8 mouse cellular contexts compared by ENCODE assay signal in the genomic region with DNA sequence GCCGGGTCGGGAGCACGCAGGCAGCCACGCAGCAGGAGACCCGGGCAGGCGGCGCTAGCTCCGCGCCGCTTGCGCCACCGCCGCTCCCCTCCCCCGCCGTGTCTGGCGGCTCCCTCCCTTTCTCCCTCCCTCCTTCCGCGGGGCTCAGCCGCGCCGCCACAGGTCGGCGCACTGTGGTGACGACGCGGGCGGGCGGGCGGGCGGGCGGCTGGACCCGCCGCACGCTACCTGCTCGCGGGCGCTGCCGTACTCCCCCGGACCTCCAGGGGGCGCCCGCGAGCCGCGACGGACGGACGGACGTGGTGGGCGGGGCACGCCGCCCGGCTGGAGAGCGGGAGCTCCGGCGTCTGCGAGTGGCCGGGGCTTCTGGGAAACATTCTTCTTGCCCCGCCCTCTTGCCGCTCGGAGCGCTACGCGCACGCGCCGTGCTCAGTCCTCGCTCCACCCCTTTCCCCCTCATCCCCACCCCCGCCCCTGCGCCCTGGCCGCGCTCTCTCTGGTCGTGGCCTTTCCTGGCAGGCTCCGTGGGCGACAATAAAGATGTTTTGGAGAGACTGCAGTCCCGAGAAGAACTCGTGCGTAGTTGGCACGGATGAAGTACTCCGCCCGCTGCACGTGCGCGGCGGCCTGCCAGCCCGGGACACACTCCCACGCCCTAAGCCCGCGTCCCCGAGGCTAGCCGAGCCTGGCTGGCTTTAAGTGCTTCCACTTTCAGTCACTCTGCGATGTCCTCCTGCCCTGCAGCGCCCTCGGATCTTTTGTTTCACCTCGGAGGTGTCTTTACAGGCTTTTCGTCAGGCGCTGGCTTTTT. TPM values are rescaled to one million over a fixed set of nuclear protein-coding genes. Genes with fewer than 3 reads are reported as not detected.
A peak's percentile ranks its signal among the peaks of the same experiment; 100 is the strongest.
DNase-seq lines count a peak whose midpoint lies in the region; ATAC-seq lines count a peak whose summit lies in the region.

A gene (minus strand): TSS at position 114 of the 811 bp plus-strand sequence.

- H3K9me3 ChIP-seq in forebrain, embryonic 11.5 days (ENCODE audit: control insufficient read depth, low read length), result no peaks in the 10 kb centered on the region
- no peaks in the 10 kb centered on the region for H3K9me3 ChIP-seq in heart, embryonic 16.5 days (replicated peaks; ENCODE audit: control insufficient read depth, low read length)
- no peaks in the 10 kb centered on the region for H3K9me3 ChIP-seq in liver, embryonic 15.5 days (replicated peaks)
- H3K9me3 ChIP-seq in neural tube, embryonic 12.5 days, result no peaks in the 10 kb centered on the region

- H3K4me1 ChIP-seq in forebrain, embryonic 11.5 days (replicated peaks; ENCODE audit: control insufficient read depth, insufficient read depth, low read length), result no peaks in the 10 kb centered on the region
- peaks cover 32% of the 10 kb centered on the region for H3K4me1 ChIP-seq in heart, embryonic 16.5 days (ENCODE audit: control insufficient read depth, insufficient read depth, low read length)
- H3K4me1 ChIP-seq in liver, embryonic 15.5 days (replicated peaks), result peaks cover 48% of the 10 kb centered on the region
- peaks cover 24% of the 10 kb centered on the region for H3K4me1 ChIP-seq in neural tube, embryonic 12.5 days

- peak within 1 kb of the TSS; percentile 93 for H3K4me3 ChIP-seq in forebrain, embryonic 11.5 days (ENCODE audit: low read depth, low read length)
- peak within 1 kb of the TSS; percentile 88 for H3K4me3 ChIP-seq in heart, embryonic 16.5 days (ENCODE audit: low read length)
- H3K4me3 ChIP-seq in liver, embryonic 15.5 days (replicated peaks), result peak within 1 kb of the TSS; percentile 97
- H3K4me3 ChIP-seq in neural tube, embryonic 12.5 days, result peak within 1 kb of the TSS; percentile 90

- peak within 1 kb of the TSS; percentile 97 for H3K27ac ChIP-seq in forebrain, embryonic 11.5 days (ENCODE audit: low read depth, low read length)
- H3K27ac ChIP-seq in heart, embryonic 16.5 days (ENCODE audit: low read length), result peak within 1 kb of the TSS; percentile 99
- H3K27ac ChIP-seq in liver, embryonic 15.5 days (replicated peaks), result peak within 1 kb of the TSS; percentile 99
- H3K27ac ChIP-seq in neural tube, embryonic 12.5 days, result peak within 1 kb of the TSS; percentile 97

- WGBS in forebrain, embryonic 11.5 days, result 0% methylated on average over 76 of the region's 96 CpGs
- under 1% methylated on average over 59 of the region's 96 CpGs for WGBS in heart, embryonic 16.5 days
- 0% methylated on average over 85 of the region's 96 CpGs for WGBS in liver, embryonic 15.5 days (ENCODE audit: insufficient replicate concordance)
- WGBS in neural tube, embryonic 12.5 days, result under 1% methylated on average over 92 of the region's 96 CpGs

- peak within 1 kb of the TSS; percentile 85 for H3K4me2 ChIP-seq in forebrain, embryonic 11.5 days (ENCODE audit: low read depth, low read length, severe bottlenecking)
- peak within 1 kb of the TSS; percentile 96 for H3K4me2 ChIP-seq in heart, embryonic 16.5 days (ENCODE audit: low read depth, low read length)
- peak within 1 kb of the TSS; percentile 90 for H3K4me2 ChIP-seq in liver, embryonic 15.5 days
- peak within 1 kb of the TSS; percentile 81 for H3K4me2 ChIP-seq in neural tube, embryonic 12.5 days (replicated peaks)

- no peaks in the 10 kb centered on the region for H3K36me3 ChIP-seq in forebrain, embryonic 11.5 days (ENCODE audit: control insufficient read depth, insufficient read depth, low read length)
- H3K36me3 ChIP-seq in heart, embryonic 16.5 days (ENCODE audit: control insufficient read depth, insufficient read depth), result no peaks in the 10 kb centered on the region
- peaks cover 9% of the 10 kb centered on the region for H3K36me3 ChIP-seq in liver, embryonic 15.5 days (replicated peaks)
- no peaks in the 10 kb centered on the region for H3K36me3 ChIP-seq in neural tube, embryonic 12.5 days

- H3K27me3 ChIP-seq in forebrain, embryonic 11.5 days (ENCODE audit: control insufficient read depth, insufficient read depth, low read length), result no peaks in the 10 kb centered on the region
- no peaks in the 10 kb centered on the region for H3K27me3 ChIP-seq in heart, embryonic 16.5 days (ENCODE audit: control insufficient read depth, insufficient read depth, low read length)
- no peaks in the 10 kb centered on the region for H3K27me3 ChIP-seq in liver, embryonic 15.5 days
- H3K27me3 ChIP-seq in neural tube, embryonic 12.5 days (replicated peaks), result no peaks in the 10 kb centered on the region

- DNase-seq in CD8-positive naive resting alpha-beta T cell, adult 2 months (ENCODE audit: low read depth in 2 of 2, low spot score in 2 of 2), result peak; percentile 92
- peak; percentile 74 for DNase-seq in c-Kit-positive CD71-negative TER-119-negative erythroid progenitor cells, embryonic 14.5 days (ENCODE audit: low read depth)
- DNase-seq in forebrain, embryonic 11.5 days (ENCODE audit: low spot score), result peak; percentile 98
- peak; percentile 94 to 97 for DNase-seq in kidney, postnatal 36 days
- DNase-seq in telencephalon, adult 2 months (ENCODE audit: low read depth, low spot score), result peak; percentile 93

- peak; percentile 94 for ATAC-seq in forebrain, embryonic 11.5 days (replicated peaks; ENCODE audit: low FRiP score)
- ATAC-seq in heart, embryonic 16.5 days (replicated peaks; ENCODE audit: extremely low read depth, insufficient read depth, low FRiP score), result peak; percentile 93
- ATAC-seq in liver, embryonic 15.5 days (ENCODE audit: insufficient read depth), result peak; percentile 91
- ATAC-seq in neural tube, embryonic 12.5 days (ENCODE audit: low FRiP score, low read depth), result peak; percentile 95

- peak within 1 kb of the TSS; percentile 94 for H3K9ac ChIP-seq in forebrain, embryonic 11.5 days (ENCODE audit: low read length)
- H3K9ac ChIP-seq in heart, embryonic 16.5 days (ENCODE audit: low read length), result peak within 1 kb of the TSS; percentile 98
- H3K9ac ChIP-seq in liver, embryonic 15.5 days, result peak within 1 kb of the TSS; percentile 100
- peak within 1 kb of the TSS; percentile 90 for H3K9ac ChIP-seq in neural tube, embryonic 12.5 days

RNA-seq across cellular contexts. Expression of the gene that starts here (rescaled TPM):
- polyA plus RNA-seq in forebrain, embryonic 11.5 days (2014; fragmentation: Nextera tagmentation; extraction: Ambion mirVana), result 105 and 113 TPM in 2 replicates
- polyA plus RNA-seq in heart, embryonic 16.5 days (2015; fragmentation: Nextera tagmentation; extraction: Ambion mirVana), result 50.9 and 52.8 TPM in 2 replicates
- polyA plus RNA-seq in liver, embryonic 15.5 days (2015; fragmentation: Nextera tagmentation; extraction: Ambion mirVana), result 37.8 and 40.1 TPM in 2 replicates
- polyA plus RNA-seq in neural tube, embryonic 12.5 days (2016; fragmentation: Nextera tagmentation; extraction: Ambion mirVana), result 73.9 and 80.1 TPM in 2 replicates

Comparison
In these comparisons a context has a peak if more than half of its experiments do, and no peak if none do; other contexts are left out.
1. Peak in every context shown above with its lines: DNase-seq, ATAC-seq, H3K4me3 ChIP-seq and H3K27ac ChIP-seq.